Mouse (Mus musculus): ENCODE measurements around the gene Opcml. TPM values are rescaled to one million over a fixed set of nuclear protein-coding genes. Genes with fewer than 3 reads are reported as not detected.

The Opcml gene
- polyA plus RNA-seq, 1 experiment from 2014 or later = 1.7 TPM

GRCm38 (mm10) chr9:28012664-28013063, 222.1 kb downstream of the Opcml start:
- H3K36me3 ChIP-seq = no peaks in the 10 kb centered on the region
- no peak overlapping the region for H3K4me3 ChIP-seq
- H3K9ac ChIP-seq = no peak overlapping the region
- H3K27ac ChIP-seq = no peak overlapping the region
- WGBS = 63% methylated on average over 7 of the region's 7 CpGs
- no peak overlapping the region for H3K4me2 ChIP-seq
- H3K27me3 ChIP-seq = no peaks in the 10 kb centered on the region
- no peaks in the 10 kb centered on the region for H3K9me3 ChIP-seq (replicated peaks)
- ATAC-seq (replicated peaks; ENCODE audit: insufficient number of reproducible peaks, insufficient read depth, low FRiP score, low read depth) = no peak
- H3K4me1 ChIP-seq (replicated peaks) = no peaks in the 10 kb centered on the region

GRCm38 (mm10) chr9:28013192-28013591, 222.6 kb downstream of the Opcml start:
- Histone ChIP-seq H3K4me3 (no peak overlapping the region), H3K4me2 (no peak overlapping the region), H3K27me3 (no peaks in the 10 kb centered on the region), H3K4me1 (replicated peaks) (no peaks in the 10 kb centered on the region), H3K9ac (no peak overlapping the region), H3K27ac (no peak overlapping the region), H3K36me3 (no peaks in the 10 kb centered on the region), H3K9me3 (replicated peaks) (no peaks in the 10 kb centered on the region)
- ATAC-seq (replicated peaks; ENCODE audit: insufficient number of reproducible peaks, insufficient read depth, low FRiP score, low read depth) = no peak
- WGBS = 47% methylated on average over 3 of the region's 3 CpGs

- Histone ChIP-seq H3K27me3 (no peaks in the 10 kb centered on the region), H3K9me3 (replicated peaks) (no peaks in the 10 kb centered on the region), H3K36me3 (no peaks in the 10 kb centered on the region), H3K27ac (no peak overlapping the region), H3K4me1 (replicated peaks) (no peaks in the 10 kb centered on the region), H3K4me2 (no peak overlapping the region), H3K4me3 (no peak overlapping the region), H3K9ac (no peak overlapping the region)
- WGBS = 29% methylated on average over 5 of the region's 5 CpGs
- no peak for ATAC-seq (replicated peaks; ENCODE audit: insufficient number of reproducible peaks, insufficient read depth, low FRiP score, low read depth)
Observed at GRCm38 (mm10) chr9:28028156-28028555, 237.6 kb downstream of the Opcml start.

- Histone ChIP-seq H3K27me3 (no peaks in the 10 kb centered on the region), H3K27ac (no peak overlapping the region), H3K9me3 (replicated peaks) (no peaks in the 10 kb centered on the region), H3K4me2 (no peak overlapping the region), H3K9ac (no peak overlapping the region), H3K4me1 (replicated peaks) (no peaks in the 10 kb centered on the region), H3K36me3 (no peaks in the 10 kb centered on the region), H3K4me3 (no peak overlapping the region)
- ATAC-seq (replicated peaks; ENCODE audit: insufficient number of reproducible peaks, insufficient read depth, low FRiP score, low read depth) = no peak
- 55% methylated on average over 7 of the region's 7 CpGs for WGBS
Observed at GRCm38 (mm10) chr9:28028788-28029393, 238.3 kb downstream of the Opcml start.

GRCm38 (mm10) chr9:28049157-28049556, 258.6 kb downstream of the Opcml start:
- 91% methylated on average over 2 of the region's 2 CpGs for WGBS
- no peak for ATAC-seq (replicated peaks; ENCODE audit: insufficient number of reproducible peaks, insufficient read depth, low FRiP score, low read depth)

GRCm38 (mm10) chr9:28057171-28057845, 266.7 kb downstream of the Opcml start:
- Histone ChIP-seq H3K4me3 (no peak overlapping the region), H3K27ac (no peak overlapping the region), H3K36me3 (no peaks in the 10 kb centered on the region), H3K4me1 (replicated peaks) (no peaks in the 10 kb centered on the region), H3K4me2 (no peak overlapping the region), H3K27me3 (no peaks in the 10 kb centered on the region), H3K9me3 (replicated peaks) (no peaks in the 10 kb centered on the region), H3K9ac (no peak overlapping the region)
- ATAC-seq (replicated peaks; ENCODE audit: insufficient number of reproducible peaks, insufficient read depth, low FRiP score, low read depth) = no peak
- WGBS = 57% methylated on average over 2 of the region's 2 CpGs

More at GRCm38 (mm10) chr9:28049157-28049556, 258.6 kb downstream of the Opcml start:
- Histone ChIP-seq H3K27ac (no peak overlapping the region), H3K9me3 (replicated peaks) (no peaks in the 10 kb centered on the region), H3K9ac (no peak overlapping the region), H3K4me3 (no peak overlapping the region), H3K27me3 (no peaks in the 10 kb centered on the region), H3K36me3 (no peaks in the 10 kb centered on the region), H3K4me2 (no peak overlapping the region), H3K4me1 (replicated peaks) (no peaks in the 10 kb centered on the region)

GRCm38 (mm10) chr9:28065126-28065525, 274.6 kb downstream of the Opcml start:
- Histone ChIP-seq H3K9ac (no peak overlapping the region), H3K4me1 (replicated peaks) (no peaks in the 10 kb centered on the region), H3K4me3 (no peak overlapping the region), H3K9me3 (replicated peaks) (no peaks in the 10 kb centered on the region), H3K36me3 (no peaks in the 10 kb centered on the region), H3K4me2 (no peak overlapping the region), H3K27me3 (no peaks in the 10 kb centered on the region), H3K27ac (no peak overlapping the region)
- ATAC-seq (replicated peaks; ENCODE audit: insufficient number of reproducible peaks, insufficient read depth, low FRiP score, low read depth) = no peak

- no peaks in the 10 kb centered on the region for H3K9me3 ChIP-seq (replicated peaks)
- H3K4me2 ChIP-seq = no peak overlapping the region
- H3K9ac ChIP-seq = no peak overlapping the region
- H3K27me3 ChIP-seq = no peaks in the 10 kb centered on the region
- no peak for ATAC-seq (replicated peaks; ENCODE audit: insufficient number of reproducible peaks, insufficient read depth, low FRiP score, low read depth)
- H3K27ac ChIP-seq = no peak overlapping the region
- no peaks in the 10 kb centered on the region for H3K36me3 ChIP-seq
- no peak overlapping the region for H3K4me3 ChIP-seq
- WGBS = 54% methylated on average over 4 of the region's 4 CpGs
- H3K4me1 ChIP-seq (replicated peaks) = 0 out of 2 replicates have a peak, but pooled peaks cover 3% of the 10 kb centered on the region
Observed at GRCm38 (mm10) chr9:28080694-28081093, 290.1 kb downstream of the Opcml start.

GRCm38 (mm10) chr9:28083754-28084153, 293.2 kb downstream of the Opcml start:
- H3K27ac ChIP-seq = no peak overlapping the region
- H3K27me3 ChIP-seq = no peaks in the 10 kb centered on the region
- H3K9me3 ChIP-seq (replicated peaks) = no peaks in the 10 kb centered on the region
- 86% methylated on average over 3 of the region's 3 CpGs for WGBS
- ATAC-seq (replicated peaks; ENCODE audit: insufficient number of reproducible peaks, insufficient read depth, low FRiP score, low read depth) = no peak
- no peaks in the 10 kb centered on the region for H3K36me3 ChIP-seq
- H3K4me3 ChIP-seq = no peak overlapping the region
- H3K9ac ChIP-seq = no peak overlapping the region
- no peak overlapping the region for H3K4me2 ChIP-seq
- H3K4me1 ChIP-seq (replicated peaks) = 0 out of 2 replicates have a peak, but pooled peaks cover 3% of the 10 kb centered on the region

GRCm38 (mm10) chr9:28084273-28084726, 293.7 kb downstream of the Opcml start:
- WGBS = 21% methylated on average over 2 of the region's 2 CpGs
- Histone ChIP-seq H3K27me3 (no peaks in the 10 kb centered on the region), H3K4me1 (replicated peaks) (0 out of 2 replicates have a peak, but pooled peaks cover 3% of the 10 kb centered on the region), H3K9ac (no peak overlapping the region), H3K27ac (no peak overlapping the region), H3K4me3 (no peak overlapping the region), H3K9me3 (replicated peaks) (no peaks in the 10 kb centered on the region), H3K36me3 (no peaks in the 10 kb centered on the region), H3K4me2 (no peak overlapping the region)
- ATAC-seq (replicated peaks; ENCODE audit: insufficient number of reproducible peaks, insufficient read depth, low FRiP score, low read depth) = no peak; the same call in 1 of the 2 replicates

GRCm38 (mm10) chr9:28091395-28091794, 300.8 kb downstream of the Opcml start:
- Histone ChIP-seq H3K9me3 (replicated peaks) (no peaks in the 10 kb centered on the region), H3K4me3 (no peak overlapping the region), H3K27me3 (no peaks in the 10 kb centered on the region), H3K4me1 (replicated peaks) (no peaks in the 10 kb centered on the region), H3K36me3 (no peaks in the 10 kb centered on the region), H3K4me2 (no peak overlapping the region), H3K9ac (no peak overlapping the region), H3K27ac (no peak overlapping the region)
- WGBS = 63% methylated on average over 1 of the region's 1 CpGs
- ATAC-seq (replicated peaks; ENCODE audit: insufficient number of reproducible peaks, insufficient read depth, low FRiP score, low read depth) = no peak

GRCm38 (mm10) chr9:28094722-28095121, 304.1 kb downstream of the Opcml start:
- Histone ChIP-seq H3K4me2 (no peak overlapping the region), H3K27ac (no peak overlapping the region), H3K9me3 (replicated peaks) (no peaks in the 10 kb centered on the region), H3K9ac (no peak overlapping the region), H3K27me3 (no peaks in the 10 kb centered on the region), H3K36me3 (no peaks in the 10 kb centered on the region), H3K4me3 (no peak overlapping the region), H3K4me1 (replicated peaks) (no peaks in the 10 kb centered on the region)
- WGBS = 82% methylated on average over 4 of the region's 4 CpGs
- ATAC-seq (replicated peaks; ENCODE audit: insufficient number of reproducible peaks, insufficient read depth, low FRiP score, low read depth) = no peak
